Mouse (Mus musculus) layer of hippocampus, adult 9-10 months (tissue): Measurements from ENCODE around the gene Mum1.
A peak's percentile ranks its signal among the peaks of the same experiment; 100 is the strongest.

ENCODE experiments used
- DNase-seq: peaks from one replicate; pipeline ENCODE4 v3.0.0; 2022; ENCODE audit warnings: low spot score

Mum1 gene

DNA sequence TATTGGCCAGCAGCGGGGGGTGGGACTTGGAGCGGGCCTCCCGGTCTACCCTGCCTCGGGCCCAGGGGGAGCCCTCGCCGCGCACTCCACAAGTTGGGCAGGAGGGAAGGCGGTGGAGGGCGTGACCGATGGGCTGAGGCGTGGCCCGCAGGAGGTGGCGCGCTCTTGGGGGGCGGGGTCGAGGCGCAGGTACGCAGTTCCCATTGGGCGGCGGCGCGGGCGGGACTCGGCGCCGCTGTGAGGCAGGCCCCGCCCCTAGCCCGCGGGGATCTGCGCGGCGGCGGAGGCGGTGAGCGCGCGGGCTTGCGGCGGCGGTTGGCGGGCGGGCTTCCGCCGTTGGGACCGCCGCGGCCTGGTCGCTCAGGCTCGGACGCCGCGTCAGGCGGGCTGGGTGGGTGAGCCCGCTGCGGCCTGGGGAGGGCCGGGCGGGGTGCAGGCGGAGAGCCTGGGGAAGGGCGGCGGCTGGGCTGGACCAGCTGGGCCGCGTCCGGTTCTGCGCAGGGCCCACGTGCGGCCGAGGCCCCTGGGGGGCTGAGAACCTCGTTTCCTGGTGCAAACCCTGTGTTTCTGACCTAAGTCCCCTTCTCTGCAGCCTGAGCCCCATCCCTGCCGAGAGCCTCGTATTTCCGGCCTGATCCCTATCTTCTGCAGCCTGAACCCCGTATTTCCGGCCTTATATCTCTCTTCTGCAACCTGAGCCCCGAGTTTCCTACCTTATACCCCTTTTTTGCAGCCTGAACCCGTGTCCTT is at the start of gene Mum1:
Gene Mum1, plus strand, starts transcription at position 19 of the 750 bp plus-strand sequence.
- DNase-seq, result peak; percentile 97

DNA sequence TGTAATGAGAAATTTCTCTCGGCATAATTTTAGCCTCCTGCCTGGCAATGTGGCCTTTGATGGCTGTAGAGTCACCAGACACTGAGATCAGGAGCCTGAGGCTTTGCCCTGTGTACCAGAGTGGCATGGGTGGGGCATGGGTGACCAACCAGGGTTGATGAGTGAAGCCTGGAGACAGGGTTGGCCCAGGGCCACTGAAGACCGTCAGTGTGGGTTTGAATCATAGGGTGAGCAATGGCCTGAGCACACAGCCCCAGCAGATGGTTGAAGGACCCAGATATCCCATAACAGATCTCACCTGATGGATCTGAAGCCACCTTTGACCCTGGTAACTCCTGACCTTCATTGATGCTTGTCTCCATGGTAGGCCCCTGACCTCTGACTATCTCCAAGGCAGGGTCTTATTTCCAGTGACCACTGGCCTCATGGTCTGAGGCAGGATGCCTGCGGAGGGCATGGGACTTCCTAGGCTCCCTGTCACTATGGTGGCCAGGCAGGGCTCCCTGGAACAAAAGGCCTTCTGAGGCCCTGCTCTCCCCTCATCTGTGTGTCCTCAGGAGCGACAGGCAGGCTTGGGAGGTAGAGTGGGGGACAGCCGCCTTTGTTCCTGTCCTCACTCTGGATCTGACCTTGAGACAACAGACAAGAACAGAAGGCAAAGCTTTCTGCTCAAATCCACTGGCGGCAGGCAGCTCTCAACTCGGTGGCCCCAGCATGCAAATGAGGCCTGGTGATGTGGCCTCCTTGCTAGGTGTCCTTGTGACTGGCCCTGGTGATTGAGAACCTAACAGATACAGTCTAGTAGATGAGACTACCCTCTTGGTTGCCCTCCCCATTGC is 48.6 kb upstream of the Mum1 start:
- no peak for DNase-seq

DNA sequence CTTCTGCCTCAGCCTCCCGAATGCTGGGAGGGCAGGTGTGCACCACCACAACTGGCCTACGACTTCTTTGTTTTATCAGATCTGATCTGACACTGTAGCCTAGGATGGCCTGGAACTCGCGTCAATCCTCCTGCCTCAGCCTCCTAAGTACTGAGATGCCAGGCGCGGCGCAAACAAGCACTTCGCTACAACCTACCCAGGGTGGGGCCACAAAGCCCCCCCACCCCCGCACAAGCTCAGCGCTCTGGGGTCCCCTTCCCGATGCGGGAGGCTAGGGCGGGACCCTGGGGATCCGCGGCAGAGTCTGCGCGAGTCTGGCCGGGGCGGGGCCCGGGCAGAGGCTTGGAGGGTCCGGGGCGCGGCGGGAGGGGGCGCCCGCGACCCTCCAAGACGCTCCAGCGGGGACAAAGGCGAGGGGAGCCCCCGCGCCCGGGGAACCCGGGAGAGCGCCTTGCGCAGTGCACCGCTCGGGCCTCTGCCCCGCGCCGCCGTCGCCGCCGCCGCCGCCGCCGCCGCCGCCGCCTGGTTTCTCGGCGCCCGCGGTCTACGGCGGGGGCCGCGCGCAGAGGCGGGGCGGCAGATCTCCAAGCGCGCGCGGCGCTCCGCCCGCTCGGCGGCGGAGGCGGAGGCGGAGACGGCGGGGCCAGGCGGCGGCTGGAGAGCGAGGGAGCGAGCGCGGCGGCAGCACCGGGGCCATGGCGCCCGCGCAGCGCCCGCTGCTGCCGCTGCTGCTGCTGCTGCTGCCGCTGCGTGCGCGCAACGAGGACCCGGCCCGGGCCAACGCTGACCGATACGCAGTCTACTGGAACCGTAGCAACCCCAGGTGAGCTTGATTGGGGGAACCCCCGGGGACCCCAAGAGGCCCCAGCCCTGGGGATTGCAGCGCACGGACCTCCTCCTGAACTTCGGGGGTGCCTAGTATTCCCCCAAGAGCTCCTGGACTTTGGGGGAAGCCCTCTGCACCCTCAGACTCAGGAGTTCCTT is 46.9 kb upstream of the Mum1 start, which contains the start of gene Efna2:
Gene Efna2, plus strand, starts transcription at position 415 of the 984 bp plus-strand sequence.
- no peak for DNase-seq

DNA sequence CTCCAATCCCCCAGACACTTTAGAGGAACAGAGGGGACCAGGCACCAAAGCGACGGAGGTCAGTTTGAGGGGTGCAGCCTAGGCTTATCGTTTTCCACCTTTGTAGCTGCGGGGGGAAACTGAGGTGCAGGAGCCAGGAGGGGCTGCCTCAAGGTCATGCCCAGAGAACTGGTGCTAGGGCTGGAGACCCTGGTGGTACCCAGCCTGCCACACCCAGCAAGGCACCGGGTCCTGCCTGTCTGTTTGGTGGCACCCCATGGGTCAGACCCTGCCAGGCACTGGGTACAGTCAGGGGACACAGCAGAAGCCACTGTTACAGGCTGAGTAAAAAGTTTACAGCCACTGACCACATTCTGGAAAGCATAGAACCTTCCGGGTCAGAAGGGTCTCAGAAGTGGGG is 45.9 kb upstream of the Mum1 start:
- DNase-seq, result no peak

DNA sequence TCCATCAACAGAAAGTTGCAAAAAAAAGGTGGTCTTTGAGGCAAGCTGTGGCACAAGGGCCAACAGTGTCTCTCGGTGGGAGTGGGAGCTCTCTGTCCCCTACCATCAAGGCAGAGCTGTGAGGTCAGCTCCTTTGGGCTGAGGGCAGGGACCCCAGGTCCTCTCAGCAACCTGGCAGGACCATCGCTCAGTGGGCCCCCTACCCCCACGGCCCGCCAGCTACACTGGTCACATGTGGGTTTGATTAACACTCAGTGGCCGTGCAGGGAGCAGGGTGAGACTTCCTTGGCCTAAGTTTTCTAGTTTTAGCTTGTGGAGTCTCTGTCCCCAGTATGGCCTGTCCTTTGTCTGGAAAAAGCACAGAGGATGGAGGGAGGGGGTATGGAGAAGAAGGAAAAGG is 45.4 kb upstream of the Mum1 start:
- DNase-seq, result no peak

DNA sequence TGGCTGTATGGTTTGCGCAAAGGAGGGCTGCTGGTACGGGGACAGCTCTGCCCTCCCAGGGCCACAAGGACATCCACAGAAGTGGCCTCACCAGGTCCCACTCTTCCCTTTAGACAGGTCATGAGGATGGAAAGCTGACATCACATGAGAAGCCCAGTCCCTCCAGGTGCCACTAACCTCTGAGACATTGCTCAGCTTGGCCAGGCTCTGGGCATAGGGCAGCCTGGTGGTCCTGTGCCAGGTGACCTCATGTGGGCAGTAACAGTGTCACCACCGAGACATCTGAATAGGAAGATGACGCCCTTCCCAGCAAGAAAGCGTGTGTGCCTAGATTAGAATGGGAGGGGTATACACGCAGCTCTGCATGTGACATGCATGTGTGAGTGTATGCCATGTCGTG is 43.7 kb upstream of the Mum1 start:
- no peak for DNase-seq

DNA sequence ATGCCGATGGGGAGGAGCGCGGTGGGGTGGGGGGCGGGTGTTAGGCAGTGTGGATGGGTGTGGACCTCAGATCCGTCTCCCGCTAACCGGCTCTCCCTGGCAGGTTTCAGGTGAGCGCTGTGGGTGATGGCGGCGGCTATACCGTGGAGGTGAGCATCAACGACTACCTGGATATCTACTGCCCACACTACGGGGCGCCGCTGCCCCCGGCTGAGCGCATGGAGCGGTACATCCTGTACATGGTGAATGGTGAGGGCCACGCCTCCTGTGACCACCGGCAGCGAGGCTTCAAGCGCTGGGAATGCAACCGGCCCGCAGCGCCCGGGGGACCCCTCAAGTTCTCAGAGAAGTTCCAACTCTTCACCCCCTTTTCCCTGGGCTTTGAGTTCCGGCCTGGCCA is 39.6 kb upstream of the Mum1 start:
- DNase-seq, result no peak

DNA sequence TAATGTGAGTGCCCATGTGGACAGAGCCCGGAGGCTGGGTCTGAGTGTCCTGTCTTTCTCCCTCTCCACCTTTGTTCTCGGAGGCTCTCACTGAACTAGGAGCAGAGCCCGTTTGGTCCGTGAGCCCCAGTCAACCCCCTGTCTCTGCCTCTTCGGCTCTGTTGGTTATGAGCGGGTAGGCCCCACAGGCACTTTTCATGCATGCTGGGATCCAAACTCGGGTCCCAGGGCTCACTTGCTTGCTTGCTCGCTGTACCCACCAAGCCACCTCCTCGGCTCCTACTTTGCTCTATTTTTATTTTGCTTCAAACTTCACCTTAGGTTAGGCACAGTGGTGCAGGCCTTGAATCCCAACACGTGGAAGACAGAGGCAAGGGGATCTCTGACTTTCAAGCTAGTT is 38.5 kb upstream of the Mum1 start:
- no peak for DNase-seq

DNA sequence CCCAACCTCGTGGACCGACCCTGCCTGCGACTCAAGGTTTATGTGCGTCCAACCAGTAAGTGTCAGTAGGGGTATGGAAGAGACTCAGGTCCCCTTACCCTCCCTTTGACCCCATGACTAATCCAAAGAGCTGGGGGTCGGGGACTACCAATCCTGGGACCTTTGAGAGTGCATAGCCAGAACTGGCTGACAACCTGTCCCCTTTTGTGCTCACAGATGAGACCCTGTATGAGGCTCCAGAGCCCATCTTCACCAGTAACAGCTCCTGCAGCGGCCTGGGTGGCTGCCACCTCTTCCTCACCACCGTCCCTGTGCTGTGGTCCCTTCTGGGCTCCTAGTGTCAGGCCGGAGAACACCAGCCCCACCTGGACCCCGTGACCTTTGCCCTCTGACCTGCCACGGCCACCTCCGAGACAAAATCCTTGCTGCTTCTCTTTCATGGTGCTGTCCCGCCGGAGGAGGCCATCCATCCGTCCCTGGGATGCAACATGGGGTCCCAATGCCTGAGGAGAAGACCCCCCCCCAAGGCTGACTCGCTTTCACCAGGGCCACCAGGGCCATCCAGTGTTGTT is 37.7 kb upstream of the Mum1 start:
- DNase-seq, result no peak

DNA sequence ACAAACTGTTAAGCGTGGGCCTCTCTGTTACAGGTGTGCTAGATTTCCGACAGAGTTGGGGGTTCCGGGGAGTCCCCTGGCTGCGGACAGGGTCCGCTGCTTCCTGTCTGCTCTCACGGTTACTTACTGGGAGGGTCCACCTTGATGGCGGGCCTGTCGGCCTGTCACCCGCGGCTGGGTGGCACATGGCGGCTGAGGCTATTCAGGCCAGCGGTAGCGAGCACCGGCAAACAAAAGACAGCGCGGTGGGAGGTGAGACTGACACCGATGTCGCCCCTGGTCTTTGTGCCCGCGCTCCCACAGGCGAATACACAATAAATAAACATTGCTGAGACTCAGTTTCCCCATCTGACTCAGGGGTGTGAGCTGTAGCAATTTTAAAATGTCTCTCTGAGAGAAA is 36.2 kb upstream of the Mum1 start:
- no peak for DNase-seq

DNA sequence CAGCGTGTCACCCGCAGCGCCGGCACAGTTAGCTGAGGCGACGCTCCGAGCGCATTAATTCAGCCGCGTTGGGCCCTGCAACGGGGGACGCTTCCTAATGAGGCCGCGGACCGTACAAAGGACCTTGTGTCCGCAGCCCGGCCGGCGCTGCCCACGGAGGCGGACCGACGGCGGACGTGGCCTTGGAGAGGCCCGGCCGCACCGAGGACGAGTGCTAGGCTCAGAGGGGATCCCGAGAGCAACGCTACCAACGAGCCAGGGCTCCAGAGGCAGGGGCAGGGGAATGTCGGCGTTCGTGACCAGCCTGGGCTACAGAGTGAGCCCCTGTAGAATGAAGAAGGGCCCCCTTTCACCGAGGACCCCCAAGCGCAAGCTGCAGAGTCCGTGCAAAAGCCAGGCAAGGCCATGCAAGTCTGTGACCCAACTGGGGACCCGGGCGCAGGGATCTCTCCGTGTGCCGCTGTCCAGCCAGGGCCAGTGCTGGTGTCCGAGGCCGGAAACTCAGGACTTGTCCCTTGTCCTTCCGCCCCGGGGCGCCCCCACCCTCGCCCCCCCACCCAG is 35.7 kb upstream of the Mum1 start:
- no peak for DNase-seq

DNA sequence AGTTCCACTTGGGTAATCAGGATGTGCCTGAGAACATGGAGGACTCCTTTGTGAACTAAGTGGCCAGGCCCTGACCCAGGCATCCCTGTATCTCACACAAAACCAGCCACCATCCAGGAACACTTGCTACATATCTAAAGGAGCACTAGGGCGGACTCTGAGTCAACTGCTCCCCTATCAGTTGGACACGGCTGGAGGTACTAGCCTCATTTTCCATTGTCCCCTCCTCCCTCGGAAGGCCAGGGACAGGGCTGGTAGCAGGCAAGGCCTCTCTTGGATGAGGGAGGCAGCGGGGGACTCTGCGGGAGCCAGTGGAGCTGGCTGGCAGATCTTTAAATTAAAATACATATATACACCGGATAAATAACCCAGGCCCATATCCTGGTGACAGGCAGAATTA is 32.3 kb upstream of the Mum1 start:
- DNase-seq, result no peak

DNA sequence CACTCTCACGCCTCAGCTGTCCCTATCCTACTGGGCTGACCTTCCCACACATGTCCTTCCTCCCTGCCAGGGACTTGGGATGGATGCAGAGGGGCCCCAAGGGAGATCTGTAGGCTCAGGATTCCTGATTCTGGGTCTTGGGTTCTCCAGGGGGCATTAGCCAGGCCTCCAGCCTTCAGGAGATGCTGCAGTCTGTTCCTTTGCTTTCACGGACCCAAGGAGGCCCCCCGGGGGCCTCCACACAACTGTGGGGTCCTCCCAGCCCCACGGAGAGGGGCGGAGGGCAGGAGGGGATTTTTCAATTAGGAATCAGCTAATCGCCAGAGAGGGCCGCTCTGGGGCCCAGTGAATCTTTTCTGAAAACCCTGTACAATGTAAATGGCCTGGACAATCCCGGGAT is 31.8 kb upstream of the Mum1 start:
- no peak for DNase-seq

DNA sequence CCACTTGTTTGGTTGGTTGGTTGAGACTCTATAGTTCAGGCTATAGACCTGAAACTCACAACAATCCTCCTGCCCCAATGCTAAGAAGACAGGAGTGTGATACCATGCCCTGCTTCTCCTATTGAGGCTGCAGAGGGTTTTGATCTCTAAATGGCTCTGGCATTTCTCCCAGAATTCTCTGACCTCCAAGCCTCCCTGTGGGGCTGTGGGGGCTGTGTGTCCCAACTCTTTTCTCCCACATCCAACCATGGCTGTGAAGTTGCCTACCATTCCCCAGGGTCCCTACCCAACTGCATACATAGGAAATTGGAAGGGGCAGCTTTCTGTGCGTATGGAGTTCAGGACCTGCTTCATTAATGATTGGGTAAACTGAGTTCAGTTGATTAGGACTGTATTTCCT is 30.1 kb upstream of the Mum1 start:
- DNase-seq, result no peak

DNA sequence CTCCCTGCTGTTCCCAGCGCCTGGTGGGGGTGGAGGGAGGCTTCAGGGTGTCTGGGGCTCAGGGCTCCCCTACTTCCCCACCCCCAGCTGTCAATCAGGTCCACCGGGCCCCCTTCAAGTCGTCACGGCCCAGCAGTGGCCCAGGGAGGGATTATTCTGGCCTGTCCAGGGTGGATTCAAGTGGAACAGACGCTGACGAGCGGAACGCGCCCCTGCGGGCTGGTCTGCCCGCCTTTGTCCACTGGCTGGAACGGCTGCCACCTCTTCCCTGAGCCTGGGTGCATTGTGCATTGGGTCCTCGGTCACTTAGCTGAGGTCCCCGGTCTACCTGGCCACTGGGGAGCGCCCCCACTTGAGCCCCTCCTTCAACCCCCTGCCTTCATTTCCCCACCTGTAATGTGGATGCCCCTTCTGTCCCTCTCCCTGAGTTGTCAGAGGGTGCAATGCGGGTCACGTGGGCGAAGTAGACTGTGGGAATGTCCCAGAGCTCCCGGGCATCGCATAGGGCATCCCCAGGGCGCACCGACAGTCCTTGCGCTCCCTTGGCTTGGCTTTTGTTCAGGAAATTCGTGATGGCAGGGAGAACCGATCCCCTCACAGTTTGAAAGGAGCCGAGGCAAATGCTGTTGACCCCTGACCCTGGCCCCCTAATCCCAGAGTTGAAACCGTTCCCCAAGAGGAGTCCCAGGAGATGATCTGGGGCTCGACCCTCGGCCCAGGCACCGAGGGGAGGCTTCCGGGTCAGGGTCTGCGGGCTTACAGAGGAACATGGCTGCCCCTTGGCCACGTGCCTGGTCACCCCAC is 29.3 kb upstream of the Mum1 start:
- DNase-seq, result no peak

DNA sequence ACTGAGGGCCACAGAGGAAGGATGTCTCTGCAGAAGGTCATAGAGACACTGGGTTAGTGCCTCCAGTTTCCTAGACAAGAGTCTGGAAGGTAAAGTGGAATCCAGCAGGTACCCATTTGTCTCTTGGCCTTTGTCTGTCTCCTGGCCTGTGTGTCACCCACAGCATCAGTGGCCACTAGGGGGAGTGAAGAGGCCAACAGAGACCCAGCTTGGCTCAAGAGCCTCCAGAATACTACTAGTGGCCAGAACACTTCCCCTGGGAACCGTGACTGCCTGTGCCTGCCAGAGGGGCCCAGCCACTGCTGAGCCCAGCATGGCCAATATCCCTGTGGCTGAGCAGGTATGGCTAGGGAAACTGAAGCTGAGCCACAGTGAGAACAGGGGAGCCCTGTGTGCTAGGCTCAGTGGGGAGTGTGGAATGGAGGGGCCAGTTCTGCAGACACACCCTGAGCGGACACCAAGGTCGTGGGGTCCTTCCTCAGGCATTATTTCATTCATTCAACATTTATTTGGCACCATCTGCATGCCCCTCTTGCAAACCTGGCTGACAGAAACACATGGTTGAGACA is 26.7 kb upstream of the Mum1 start:
- DNase-seq, result peak; percentile 86

DNA sequence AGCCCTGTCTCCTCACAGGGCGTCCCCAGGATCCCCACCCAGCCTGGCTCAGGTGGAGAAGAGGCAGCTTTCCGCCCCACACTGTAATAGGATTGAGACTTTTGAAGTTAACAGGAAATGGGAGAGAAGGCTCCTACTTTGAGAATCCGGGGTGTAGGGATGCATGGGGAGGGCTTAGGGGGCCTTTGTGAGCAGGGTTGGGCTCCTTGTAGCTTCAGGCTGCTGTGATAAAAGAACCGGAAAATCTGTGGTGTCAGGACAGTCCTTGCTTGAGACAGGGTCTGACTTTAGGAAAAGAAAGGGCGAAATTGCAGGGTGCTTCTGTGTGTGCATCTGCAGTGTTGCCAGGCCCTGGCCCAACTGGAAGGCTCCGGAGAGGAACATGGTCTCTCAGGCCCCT is 25.7 kb upstream of the Mum1 start:
- DNase-seq, result no peak

DNA sequence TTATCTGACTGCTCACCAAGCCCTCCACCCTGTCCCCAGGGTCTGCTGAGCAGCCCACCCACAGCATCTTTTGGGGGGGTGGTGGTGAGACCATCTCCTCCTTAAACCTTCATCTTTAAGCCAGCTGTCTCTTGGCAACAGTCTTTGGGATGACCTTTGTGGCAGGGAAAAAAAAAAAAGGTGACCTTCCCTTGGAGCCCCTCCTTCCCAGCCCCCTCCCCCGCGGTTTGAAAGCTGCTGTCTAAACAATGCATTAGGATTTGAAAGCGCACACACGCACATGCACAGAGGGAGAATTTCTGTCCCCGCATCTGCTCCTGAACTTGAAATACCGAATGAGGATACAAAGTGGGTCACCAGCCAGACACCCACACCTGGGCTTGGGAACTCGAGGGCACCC is 22.2 kb upstream of the Mum1 start:
- DNase-seq, result no peak

DNA sequence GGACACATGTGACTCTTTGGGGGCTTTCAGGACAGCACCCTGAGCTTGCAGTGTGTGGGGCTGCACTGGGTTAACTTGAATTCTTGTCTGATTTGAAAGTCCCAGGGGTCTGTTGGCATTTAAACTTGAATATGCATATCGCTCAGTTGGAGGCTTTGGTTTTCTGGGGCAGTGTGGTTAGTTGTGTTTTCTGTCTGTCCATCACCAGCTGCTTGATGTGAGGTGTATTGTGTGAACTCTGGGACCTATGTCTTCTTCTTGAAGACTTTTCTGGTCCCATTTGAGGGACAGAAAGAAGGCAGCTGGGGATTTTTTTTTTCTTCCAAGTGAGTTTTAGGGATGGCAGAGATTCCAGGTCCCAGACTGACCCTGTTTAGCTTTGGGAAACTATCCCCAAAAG is 19.0 kb upstream of the Mum1 start:
- DNase-seq, result no peak

DNA sequence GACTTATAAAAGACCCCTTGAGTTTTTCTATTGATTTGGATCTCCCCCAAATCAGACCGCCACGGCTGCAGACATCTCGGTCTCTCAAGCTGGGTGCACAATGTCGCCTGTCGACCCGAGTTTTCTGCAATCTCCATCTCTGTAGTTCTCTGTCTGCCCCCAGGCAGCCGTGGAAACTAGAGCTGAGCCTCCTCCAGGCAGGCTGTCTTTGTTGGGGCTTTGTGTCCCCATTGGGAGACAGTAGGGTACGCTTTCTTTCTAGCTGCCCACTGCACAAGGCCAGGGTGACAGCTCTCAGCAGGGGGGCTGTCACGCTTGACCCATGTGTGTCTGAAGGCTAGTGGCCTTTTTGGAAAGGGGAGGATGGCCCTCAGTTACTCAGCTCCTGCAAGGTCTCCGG is 18.6 kb upstream of the Mum1 start:
- DNase-seq, result no peak
